Mouse (Mus musculus) bone marrow macrophage, adult 2 months (primary cell): Measurements from ENCODE around the gene Sertad3.

Experiments used
- CTCF ChIP-seq: IDR thresholded peaks from 2 replicates; pipeline ENCODE4 v1.5.1; 2012; ENCODE audit warnings: low read depth, mild to moderate bottlenecking, low read length, moderate library complexity
- POLR2A ChIP-seq: IDR thresholded peaks from 2 replicates; pipeline ENCODE4 v1.6.1; 2012; ENCODE audit warnings: mild to moderate bottlenecking, low read depth, low read length, borderline replicate concordance

DNA sequence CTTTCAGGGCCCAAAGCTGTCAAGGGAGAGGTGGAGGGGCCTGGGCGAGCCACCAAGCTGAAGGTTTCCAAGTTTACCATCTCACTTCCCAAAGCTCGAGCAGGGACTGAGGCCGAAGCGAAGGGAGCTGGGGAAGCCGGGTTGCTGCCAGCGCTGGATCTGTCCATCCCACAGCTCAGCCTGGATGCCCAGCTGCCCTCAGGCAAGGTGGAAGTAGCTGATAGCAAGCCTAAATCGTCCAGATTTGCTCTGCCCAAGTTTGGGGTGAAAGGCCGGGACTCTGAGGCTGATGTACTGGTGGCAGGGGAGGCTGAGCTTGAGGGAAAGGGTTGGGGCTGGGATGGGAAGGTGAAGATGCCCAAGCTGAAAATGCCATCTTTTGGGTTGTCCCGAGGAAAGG, 44.7 kb downstream of the Sertad3 start:
- no peak for TF ChIP-seq POLR2A
- no peak for TF ChIP-seq CTCF
